Mouse (Mus musculus) lung, postnatal 0 days (tissue): ENCODE results near the gene Abca2.

ENCODE experiments used
- CTCF ChIP-seq: IDR thresholded peaks from 2 replicates; pipeline ENCODE4 v1.5.1; 2016; ENCODE audit warnings: antibody characterized with exemption, mild to moderate bottlenecking
- EP300 ChIP-seq: IDR thresholded peaks from 2 replicates; pipeline ENCODE4 v1.6.1; 2016; ENCODE audit warnings: antibody characterized with exemption, mild to moderate bottlenecking, control low read depth

GRCm38 (mm10) chr2:25398065-25398464 lies 30.4 kb upstream of the Abca2 start:
- TF ChIP-seq EP300 (no peak), CTCF (no peak)
